In genomic region chr7:121912250-121912649, GRCm38 (mm10) we compare ENCODE assay signal across 29 mouse cellular contexts. TPM values are rescaled to one million over a fixed set of nuclear protein-coding genes. Genes with fewer than 3 reads are reported as not detected.
A peak's percentile ranks its signal among the peaks of the same experiment; 100 is the strongest.
DNase-seq lines count a peak whose midpoint lies in the region; ATAC-seq and TF ChIP-seq lines count a peak whose summit lies in the region.
"Had no signal": no experiment of that assay in that cellular context is flagged by ENCODE, and none has a peak within 500 bp of the region (broad histone marks: within the 10 kb centered on the region; RNA-seq: fewer than 3 reads in every experiment).

No protein-coding gene starts in this region.

- 72% methylated on average over 8 of the region's 8 CpGs for WGBS in intestine, postnatal 0 days
- WGBS in intestine, embryonic 15.5 days, result 75% methylated on average over 8 of the region's 8 CpGs
- WGBS in midbrain, embryonic 11.5 days, result 68% methylated on average over 8 of the region's 8 CpGs
- 78% methylated on average over 8 of the region's 8 CpGs for WGBS in midbrain, embryonic 10.5 days

- 0 out of 2 replicates have a peak, but pooled peaks have one; percentile 3 for TF ChIP-seq CTCF in intestine, postnatal 0 days (IDR thresholded peaks at IDR 0.05; ENCODE audit: low read depth)
- TF ChIP-seq CTCF in ES-Bruce4 (IDR thresholded peaks at IDR 0.05; ENCODE audit: low read depth, low read length), result peak; percentile 13

- DNase-seq in midbrain, embryonic 11.5 days (ENCODE audit: low spot score, missing footprints), result peak; percentile 28
- no peak for DNase-seq in midbrain, embryonic 10.5 days (ENCODE audit: low spot score)
- peak; percentile 10 for DNase-seq in A20 (ENCODE audit: low read depth, low spot score)
- DNase-seq in spleen, postnatal 10 days (ENCODE audit: low spot score in 2 of 2), result no peak
- DNase-seq: adrenal gland, postnatal 10 days; B cell, adult 2 months; cerebellum, adult 9-10 months; embryo, embryonic 11 days; forebrain, postnatal 0 days; gastrocnemius, postnatal 10 days; kidney, adult 8-10 months; kidney, postnatal 10 days; layer of hippocampus, adult 9-11 months; liver; right cerebral cortex, postnatal 4 days; thymus, postnatal 36 days had no signal

- TF ChIP-seq POLR2A in ES-Bruce4 (IDR thresholded peaks at IDR 0.05; ENCODE audit: insufficient read depth, low read length), result no peak

- H3K36me3 ChIP-seq in intestine, postnatal 0 days (ENCODE audit: control insufficient read depth, insufficient read depth), result no peaks in the 10 kb centered on the region
- H3K36me3 ChIP-seq in intestine, embryonic 15.5 days, result no peaks in the 10 kb centered on the region
- H3K36me3 ChIP-seq in midbrain, embryonic 11.5 days (ENCODE audit: control insufficient read depth, insufficient read depth, low read length), result no peaks in the 10 kb centered on the region
- H3K36me3 ChIP-seq in midbrain, embryonic 10.5 days, result no peaks in the 10 kb centered on the region
- no peaks in the 10 kb centered on the region for H3K36me3 ChIP-seq in ES-Bruce4 (ENCODE audit: control insufficient read depth, insufficient read depth, low read length, poor library complexity, severe bottlenecking)
- H3K36me3 ChIP-seq: embryonic facial prominence, embryonic 13.5 days; heart, embryonic 10.5 days; heart, embryonic 15.5 days; neural tube, embryonic 13.5 days had no signal

- H3K27ac ChIP-seq in intestine, postnatal 0 days (ENCODE audit: low read depth, low read length), result no peak overlapping the region
- H3K27ac ChIP-seq in intestine, embryonic 15.5 days, result no peak overlapping the region
- no peak overlapping the region for H3K27ac ChIP-seq in midbrain, embryonic 11.5 days (ENCODE audit: low read depth, low read length)
- H3K27ac ChIP-seq in midbrain, embryonic 10.5 days (replicated peaks), result no peak overlapping the region
- H3K27ac ChIP-seq in ES-Bruce4 (ENCODE audit: insufficient read depth, low read length), result no peak overlapping the region
- H3K27ac ChIP-seq: embryonic facial prominence, embryonic 13.5 days; heart, embryonic 10.5 days; heart, embryonic 15.5 days; neural tube, embryonic 13.5 days had no signal

- no peak overlapping the region for H3K9ac ChIP-seq in intestine, postnatal 0 days (ENCODE audit: low read depth, low read length)
- no peak overlapping the region for H3K9ac ChIP-seq in intestine, embryonic 15.5 days
- H3K9ac ChIP-seq in midbrain, embryonic 11.5 days (ENCODE audit: low read length), result no peak overlapping the region
- H3K9ac ChIP-seq in ES-Bruce4 (ENCODE audit: low read depth, poor library complexity, severe bottlenecking), result no peak overlapping the region
- H3K9ac ChIP-seq: embryonic facial prominence, embryonic 13.5 days; forebrain, postnatal 0 days; heart, embryonic 15.5 days; neural tube, embryonic 13.5 days had no signal

- H3K27me3 ChIP-seq in intestine, postnatal 0 days (replicated peaks; ENCODE audit: control insufficient read depth, insufficient read depth, low read length), result no peaks in the 10 kb centered on the region
- no peaks in the 10 kb centered on the region for H3K27me3 ChIP-seq in intestine, embryonic 15.5 days (replicated peaks)
- no peaks in the 10 kb centered on the region for H3K27me3 ChIP-seq in midbrain, embryonic 11.5 days (ENCODE audit: control insufficient read depth, insufficient read depth, low read length)
- no peaks in the 10 kb centered on the region for H3K27me3 ChIP-seq in midbrain, embryonic 10.5 days (ENCODE audit: low read depth, poor library complexity, severe bottlenecking)
- no peaks in the 10 kb centered on the region for H3K27me3 ChIP-seq in ES-Bruce4 (ENCODE audit: control insufficient read depth, insufficient read depth, low read length, poor library complexity, severe bottlenecking)
- H3K27me3 ChIP-seq: embryonic facial prominence, embryonic 13.5 days; heart, embryonic 15.5 days; neural tube, embryonic 13.5 days; Patski had no signal

- ATAC-seq in intestine, postnatal 0 days, result no peak
- no peak for ATAC-seq in intestine, embryonic 15.5 days
- no peak for ATAC-seq in midbrain, embryonic 11.5 days (ENCODE audit: low FRiP score)
- ATAC-seq: forebrain, postnatal 0 days; hindbrain, embryonic 16.5 days; Patski had no signal

- H3K4me1 ChIP-seq in intestine, postnatal 0 days (replicated peaks; ENCODE audit: control insufficient read depth, insufficient read depth, low read length), result no peaks in the 10 kb centered on the region
- 0 out of 2 replicates have a peak, but pooled peaks cover 3% of the 10 kb centered on the region for H3K4me1 ChIP-seq in intestine, embryonic 15.5 days (replicated peaks)
- no peaks in the 10 kb centered on the region for H3K4me1 ChIP-seq in midbrain, embryonic 11.5 days (ENCODE audit: control insufficient read depth, insufficient read depth, low read length)
- H3K4me1 ChIP-seq in midbrain, embryonic 10.5 days, result peaks cover 6% of the 10 kb centered on the region; the same call in 1 of the 2 replicates
- peaks cover 2% of the 10 kb centered on the region for H3K4me1 ChIP-seq in ES-Bruce4 (ENCODE audit: control insufficient read depth, insufficient read depth, low read length)
- H3K4me1 ChIP-seq: heart, embryonic 15.5 days; neural tube, embryonic 13.5 days had no signal

- no peak overlapping the region for H3K4me3 ChIP-seq in intestine, postnatal 0 days (ENCODE audit: low read depth, low read length)
- no peak overlapping the region for H3K4me3 ChIP-seq in intestine, embryonic 15.5 days (replicated peaks)
- no peak overlapping the region for H3K4me3 ChIP-seq in midbrain, embryonic 11.5 days (ENCODE audit: low read depth, low read length)
- H3K4me3 ChIP-seq in midbrain, embryonic 10.5 days, result no peak overlapping the region
- H3K4me3 ChIP-seq in ES-Bruce4 (ENCODE audit: low read depth, low read length), result no peak overlapping the region
- H3K4me3 ChIP-seq: embryonic facial prominence, embryonic 13.5 days; erythroblast, embryonic 14.5 days; heart, embryonic 10.5 days; heart, embryonic 15.5 days; neural tube, embryonic 13.5 days had no signal

- H3K9me3 ChIP-seq in intestine, postnatal 0 days (ENCODE audit: control insufficient read depth), result no peaks in the 10 kb centered on the region
- no peaks in the 10 kb centered on the region for H3K9me3 ChIP-seq in intestine, embryonic 15.5 days
- H3K9me3 ChIP-seq in midbrain, embryonic 11.5 days (ENCODE audit: control insufficient read depth, low read length), result no peaks in the 10 kb centered on the region
- H3K9me3 ChIP-seq in midbrain, embryonic 10.5 days (replicated peaks), result no peaks in the 10 kb centered on the region
- H3K9me3 ChIP-seq in ES-Bruce4 (replicated peaks; ENCODE audit: control insufficient read depth, insufficient read depth, low read length, poor library complexity, severe bottlenecking), result no peaks in the 10 kb centered on the region
- H3K9me3 ChIP-seq: embryonic facial prominence, embryonic 13.5 days; heart, embryonic 10.5 days; heart, embryonic 15.5 days; neural tube, embryonic 13.5 days had no signal

- H3K4me2 ChIP-seq in intestine, postnatal 0 days (replicated peaks; ENCODE audit: low read depth), result no peak overlapping the region
- no peak overlapping the region for H3K4me2 ChIP-seq in intestine, embryonic 15.5 days (replicated peaks)
- H3K4me2 ChIP-seq in midbrain, embryonic 11.5 days, result no peak overlapping the region
- H3K4me2 ChIP-seq: embryonic facial prominence, embryonic 13.5 days; heart, embryonic 15.5 days; neural tube, embryonic 13.5 days had no signal

- no peak for TF ChIP-seq EP300 in ES-Bruce4 (IDR thresholded peaks at IDR 0.05; ENCODE audit: insufficient read depth, low read depth, low read length)

RNA-seq across cellular contexts. Expression of gene Scnn1b, which starts 47.4 kb away (rescaled TPM):
- polyA plus RNA-seq in intestine, postnatal 0 days (2015; fragmentation: Nextera tagmentation; extraction: Ambion mirVana), result 0.27 and 0.52 TPM in 2 replicates
- 0.30 and 0.48 TPM in 2 replicates for polyA plus RNA-seq in intestine, embryonic 15.5 days (2015; fragmentation: Nextera tagmentation; extraction: Ambion mirVana)
- not detected in 2 replicates for polyA plus RNA-seq in midbrain, embryonic 11.5 days (2014; fragmentation: Nextera tagmentation; extraction: Ambion mirVana)
- 0.06 TPM in 1 of 2 replicates, not detected in the other for polyA plus RNA-seq in midbrain, embryonic 10.5 days (2016; fragmentation: Nextera tagmentation; extraction: Ambion mirVana)
- polyA plus RNA-seq in ES-Bruce4 (2011; ENCODE audit: insufficient read depth, insufficient read length, low read depth, missing spikeins), result not detected in 2 replicates
- polyA plus RNA-seq: erythroblast, embryonic 14.5 days; limb, embryonic 11.5 days; liver, embryonic 16.5 days; neural tube, embryonic 13.5 days; spleen, adult 2 months had no signal

Comparison
In these comparisons a context has a peak if more than half of its experiments do, and no peak if none do; other contexts are left out.
1. DNase-seq: peak in midbrain, embryonic 11.5 days (single experiment) and A20 (single experiment); none in midbrain, embryonic 10.5 days (single experiment) and spleen, postnatal 10 days (0 of 2).